Mouse (Mus musculus) retina, embryonic 14.5 days (tissue): ENCODE data around the gene Ang5.
"Not testable (repeated sequence)": the region's sequence is repeated elsewhere in the genome, so short reads cannot be mapped to it uniquely, and the experiment has no call there.

ENCODE experiments used
- DNase-seq: peaks from one replicate; pipeline ENCODE4 v3.0.0-alpha.2; 2015; ENCODE audit warnings: low spot score

The Ang5 gene

DNA sequence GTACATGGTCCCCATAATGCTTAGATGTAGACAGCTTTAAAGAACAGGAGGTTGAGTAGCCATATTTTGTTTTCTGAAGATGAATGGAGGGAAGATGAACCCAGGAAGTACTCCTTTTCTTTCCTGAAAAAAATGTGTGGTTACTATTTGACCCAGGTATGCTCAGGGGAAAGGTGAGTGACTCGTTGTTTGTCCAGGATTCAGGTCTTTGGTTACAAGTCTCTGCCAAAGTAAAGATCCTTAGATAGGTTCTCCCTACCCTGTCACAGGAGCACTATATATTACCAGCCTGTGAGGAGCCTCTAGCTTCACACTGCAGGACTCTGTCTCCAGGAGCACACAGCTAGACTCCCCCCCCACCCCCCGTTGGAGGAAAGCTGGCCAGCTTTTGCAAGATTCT is at the start of gene Ang5:
Gene Ang5 (plus strand): TSS at position 301 of the 400 bp plus-strand sequence.
- DNase-seq, result not testable (repeated sequence)

DNA sequence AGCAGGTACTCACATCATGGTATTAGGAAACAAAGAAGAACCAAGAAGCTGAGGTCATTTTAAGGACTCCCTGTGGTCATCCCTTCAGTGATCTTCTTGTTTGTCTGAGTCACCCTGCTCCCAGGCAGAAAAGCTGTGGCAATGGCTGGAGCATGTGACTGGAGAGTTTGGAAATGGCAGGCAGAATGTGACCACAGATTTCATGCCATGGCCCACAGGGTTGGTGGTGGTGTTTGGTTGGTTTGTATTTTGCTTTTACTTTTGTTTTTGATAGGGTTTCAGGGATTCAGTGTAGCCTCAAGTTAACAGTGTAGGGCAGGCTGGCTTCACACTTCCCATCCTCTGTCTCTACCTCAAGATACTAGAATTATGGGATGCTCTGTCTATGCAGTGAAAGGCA is 38.7 kb upstream of the Ang5 start:
- DNase-seq, result not testable (repeated sequence)

DNA sequence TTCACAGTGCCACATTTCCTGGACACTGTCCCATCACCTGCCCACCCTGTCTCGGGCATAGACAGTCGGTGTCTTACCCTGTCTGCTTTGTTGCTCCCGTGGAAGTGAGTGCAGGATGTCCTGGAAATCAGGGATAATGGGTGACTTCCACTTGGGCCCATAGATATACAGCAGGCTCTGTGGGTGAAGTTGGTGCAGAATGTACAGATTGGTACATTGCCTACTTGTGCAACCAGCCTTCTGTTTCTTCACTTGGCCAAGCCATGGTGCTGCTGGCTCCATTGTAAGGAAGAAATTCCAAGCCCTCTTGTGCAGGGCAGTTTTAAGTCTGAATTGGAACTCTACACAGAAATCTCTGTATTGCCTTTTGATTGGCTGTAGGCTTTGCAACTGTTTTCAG is 33.4 kb upstream of the Ang5 start, which contains the start of gene Ear10:
Gene Ear10 (minus strand): TSS at position 101 of the 400 bp plus-strand sequence.
- not testable (repeated sequence) for DNase-seq

DNA sequence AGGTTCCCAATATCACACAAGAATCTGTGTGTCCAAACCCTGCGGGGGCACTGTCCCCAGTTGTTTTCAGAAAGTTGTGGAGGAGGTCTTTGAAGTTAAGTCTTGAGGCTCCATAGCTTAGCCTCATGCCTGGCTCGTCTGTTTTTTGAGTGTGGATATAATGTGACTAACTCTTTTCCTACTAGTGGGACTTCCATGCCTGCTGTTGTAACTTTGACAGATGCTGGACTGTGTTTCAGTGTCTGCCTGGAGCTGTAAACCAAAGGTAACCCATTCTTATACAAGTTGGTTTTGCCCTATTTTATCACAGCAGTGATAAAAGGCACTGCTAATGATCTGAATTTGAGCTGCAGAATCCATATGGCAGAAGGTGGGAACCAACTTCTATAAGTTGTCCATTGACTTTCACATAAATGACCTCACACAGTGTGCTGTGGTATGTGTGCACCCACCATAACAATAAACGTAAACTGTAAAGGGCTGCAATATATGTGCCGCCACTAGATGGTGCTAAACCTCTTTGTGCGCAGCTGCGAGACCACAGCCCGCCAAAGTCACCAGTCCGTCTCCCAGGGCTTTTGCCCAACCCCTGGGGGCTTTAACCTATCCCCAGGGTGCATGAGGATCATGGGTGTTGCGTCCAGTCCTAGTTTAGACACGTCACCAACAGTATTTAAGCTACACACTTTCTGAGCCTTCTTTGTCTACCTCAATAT is 32.0 kb upstream of the Ang5 start, which contains the start of gene Gm8113:
Gene Gm8113 (plus strand): TSS at position 703 of the 716 bp plus-strand sequence.
- peak; percentile 14 for DNase-seq

DNA sequence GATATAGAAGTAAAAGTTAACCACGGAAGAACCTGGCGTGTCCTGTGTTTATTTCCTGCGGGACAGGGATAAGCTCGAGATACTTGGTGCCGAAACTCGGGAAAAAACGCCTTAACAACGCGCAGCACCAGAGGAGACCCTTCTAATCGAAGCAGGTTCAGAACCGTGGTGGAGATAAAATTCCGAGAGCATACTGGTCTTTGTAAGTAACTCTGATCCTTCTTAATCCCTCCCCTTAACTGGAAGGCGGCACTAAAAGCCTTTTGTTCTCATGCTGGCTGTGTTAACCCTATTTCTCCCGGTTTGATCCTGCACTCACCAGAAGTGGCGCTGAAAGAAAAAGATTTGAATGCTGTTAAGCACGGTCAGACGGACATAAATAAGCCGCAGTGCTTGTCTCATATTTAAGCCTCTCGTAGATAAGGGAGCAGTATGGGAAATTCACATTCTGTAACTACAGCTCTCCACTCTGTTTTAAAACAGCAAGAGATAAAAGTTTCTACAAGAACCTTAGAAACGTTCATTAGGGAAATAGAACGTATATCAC is 31.4 kb upstream of the Ang5 start:
- DNase-seq, result not testable (repeated sequence)

DNA sequence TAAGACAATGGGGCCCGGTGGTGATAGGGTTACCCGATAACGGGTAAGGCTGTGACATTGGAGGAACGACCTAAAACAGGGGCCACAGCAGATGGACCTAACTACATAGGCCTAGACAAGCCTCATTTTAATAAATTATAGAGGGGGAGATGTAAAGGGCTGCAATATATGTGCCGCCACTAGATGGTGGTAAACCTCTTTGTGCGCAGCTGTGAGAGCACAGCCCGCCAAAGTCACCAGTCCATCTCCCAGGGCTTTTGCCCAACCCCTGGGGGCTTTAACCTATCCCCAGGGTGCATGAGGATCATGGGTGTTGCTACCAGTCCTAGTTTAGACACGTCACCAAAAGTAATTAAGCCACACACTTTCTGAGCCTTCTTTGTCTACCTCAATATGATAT is 23.9 kb upstream of the Ang5 start:
- DNase-seq, result not testable (repeated sequence)

- not testable (repeated sequence) for DNase-seq
These were observed 23.5 kb upstream of the Ang5 start for GRCm38 (mm10) chr14:43933399-43933798.

DNA sequence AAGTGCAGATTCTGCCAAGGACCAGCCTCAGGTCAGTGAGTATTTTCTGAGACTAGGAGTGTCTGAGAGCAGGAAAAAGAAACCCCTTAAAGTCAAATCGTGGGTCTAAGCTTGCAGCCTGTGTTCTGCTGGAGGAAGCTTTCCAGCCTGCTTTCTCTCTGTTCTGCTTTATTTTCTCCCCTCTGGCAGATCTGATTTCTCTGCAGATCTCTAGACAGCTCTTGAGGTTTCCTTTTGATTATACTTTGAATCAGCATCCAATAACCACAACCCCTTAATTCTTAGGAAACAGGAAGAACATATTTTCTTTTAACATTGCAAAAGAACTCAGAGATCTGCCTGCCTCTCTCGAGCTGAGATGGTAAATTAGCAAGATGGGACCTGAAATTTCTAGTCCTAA is 3.5 kb upstream of the Ang5 start:
- not testable (repeated sequence) for DNase-seq

DNA sequence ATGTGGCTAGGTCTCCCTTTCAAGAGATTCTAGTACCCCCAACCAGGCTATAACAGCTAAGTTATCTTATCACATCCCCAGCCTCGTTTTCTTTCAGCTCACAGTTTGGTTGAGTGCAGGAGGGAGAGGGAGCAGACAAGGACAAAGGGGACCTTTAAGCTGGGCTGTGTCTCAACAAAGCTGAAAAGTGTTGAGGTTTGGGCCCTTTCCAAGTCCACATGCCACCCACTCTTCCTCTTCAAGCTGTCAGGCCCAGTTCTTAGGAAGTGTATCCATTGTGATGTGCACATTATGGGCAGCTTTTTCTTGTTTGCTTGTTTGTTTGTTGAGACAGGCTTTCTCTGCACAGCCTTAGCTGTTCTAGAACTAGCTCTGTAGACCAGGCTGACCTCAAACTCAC is 1.8 kb upstream of the Ang5 start:
- DNase-seq, result not testable (repeated sequence)

DNA sequence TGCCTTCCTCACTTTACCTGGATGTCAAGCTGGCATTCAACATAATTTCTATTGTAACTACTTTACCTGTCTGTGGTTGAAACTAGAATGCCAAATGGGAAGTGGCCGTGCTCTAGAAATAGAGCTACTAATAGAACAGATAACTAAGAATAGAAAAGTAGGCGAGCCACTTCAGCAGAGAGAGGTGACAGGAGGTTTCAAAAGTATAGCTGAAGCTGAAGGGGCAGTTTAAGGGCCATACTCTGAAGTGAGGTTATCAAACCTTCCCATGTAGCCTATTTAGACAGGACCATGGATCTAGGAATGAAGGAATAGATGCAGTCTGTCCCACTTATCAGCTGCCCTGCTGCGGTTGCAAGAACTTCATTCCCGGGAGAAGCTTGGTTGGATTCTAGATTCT is 26.6 kb downstream of the Ang5 start:
- no peak for DNase-seq

DNA sequence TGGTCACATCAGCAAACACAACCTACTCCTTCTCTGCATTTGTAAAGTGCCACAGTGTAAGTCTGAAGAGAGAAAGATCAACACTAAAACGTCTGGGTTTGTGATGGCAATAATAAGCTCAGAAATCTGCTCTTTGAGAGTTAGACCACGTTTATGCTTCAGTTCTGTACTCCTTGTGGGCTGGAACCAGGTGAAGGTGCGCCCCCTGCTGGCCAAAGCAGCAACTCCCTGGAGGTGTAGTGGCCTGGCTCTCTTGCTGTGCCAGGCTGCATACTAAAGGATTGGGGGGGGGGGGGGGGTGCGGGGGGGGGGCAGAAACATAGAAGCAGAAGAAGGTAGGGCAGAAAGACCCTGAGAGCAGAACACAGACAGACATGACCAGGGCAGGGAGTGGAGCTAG is 27.0 kb downstream of the Ang5 start:
- peak; percentile 62 for DNase-seq

DNA sequence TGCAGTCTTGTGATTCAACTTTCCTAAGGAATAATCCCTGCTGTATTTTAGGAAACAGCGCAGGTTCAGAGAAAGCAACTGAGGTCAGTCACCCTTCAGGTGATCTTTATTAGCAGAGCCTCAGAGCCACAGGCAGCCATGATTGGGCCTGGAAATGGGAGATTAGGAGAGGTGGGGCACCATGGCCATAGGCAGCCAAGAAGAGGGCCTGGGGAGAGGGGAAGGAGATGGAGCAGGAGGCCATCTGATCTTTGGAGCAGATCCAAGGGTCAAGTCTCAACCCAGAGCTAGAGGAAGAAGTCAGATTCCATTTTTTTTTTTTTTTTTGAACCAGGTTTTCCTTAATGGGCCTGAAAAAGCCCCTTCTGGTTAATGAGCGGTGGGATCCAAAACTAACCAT is 29.3 kb downstream of the Ang5 start:
- no peak for DNase-seq

GRCm38 (mm10) chr14:43987404-43987803 is 30.5 kb downstream of the Ang5 start:
- DNase-seq, result peak; percentile 88

GRCm38 (mm10) chr14:43998455-43999000 is 41.7 kb downstream of the Ang5 start:
- DNase-seq, result not testable (repeated sequence)

DNA sequence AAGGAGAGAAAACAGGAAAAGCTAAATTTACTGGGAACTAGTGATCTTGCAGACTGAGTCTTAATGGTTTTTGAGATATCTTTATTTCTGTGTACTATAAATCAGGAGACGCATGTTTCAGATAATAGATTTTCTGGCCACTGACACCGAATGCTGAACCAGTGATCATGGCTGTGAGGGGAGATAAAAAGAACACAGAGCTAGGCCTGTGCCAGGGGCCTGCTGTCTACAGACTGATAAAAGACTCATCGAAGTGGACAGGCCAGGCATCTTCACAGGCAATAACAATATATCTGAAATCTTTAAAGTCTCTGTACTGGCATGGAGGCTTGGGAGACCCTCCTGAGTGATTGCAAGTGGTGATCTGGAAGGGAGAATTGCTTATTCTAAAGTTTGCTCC is 44.7 kb downstream of the Ang5 start:
- DNase-seq, result no peak

DNA sequence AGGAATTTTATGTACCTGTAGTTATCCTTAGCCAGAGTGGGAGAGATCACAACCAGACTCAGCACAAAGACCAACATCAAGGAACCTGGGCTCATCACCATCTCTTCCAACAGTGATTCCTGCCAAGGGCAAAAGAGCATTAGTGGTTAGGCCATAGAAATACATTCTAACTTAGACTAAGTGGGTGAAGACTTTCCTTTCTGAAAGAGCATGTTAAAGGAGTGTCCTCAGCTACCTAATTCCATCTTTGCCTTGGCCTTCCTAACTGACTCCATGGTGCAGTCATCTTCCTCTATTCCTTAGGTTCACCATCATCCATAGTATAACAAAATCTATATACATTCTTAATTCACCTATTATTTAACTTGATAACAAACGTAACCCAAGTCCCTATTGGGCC is 45.3 kb downstream of the Ang5 start, which contains the start of gene Ang6:
Gene Ang6 (minus strand): TSS at position 101 of the 400 bp plus-strand sequence.
- DNase-seq, result no peak

DNA sequence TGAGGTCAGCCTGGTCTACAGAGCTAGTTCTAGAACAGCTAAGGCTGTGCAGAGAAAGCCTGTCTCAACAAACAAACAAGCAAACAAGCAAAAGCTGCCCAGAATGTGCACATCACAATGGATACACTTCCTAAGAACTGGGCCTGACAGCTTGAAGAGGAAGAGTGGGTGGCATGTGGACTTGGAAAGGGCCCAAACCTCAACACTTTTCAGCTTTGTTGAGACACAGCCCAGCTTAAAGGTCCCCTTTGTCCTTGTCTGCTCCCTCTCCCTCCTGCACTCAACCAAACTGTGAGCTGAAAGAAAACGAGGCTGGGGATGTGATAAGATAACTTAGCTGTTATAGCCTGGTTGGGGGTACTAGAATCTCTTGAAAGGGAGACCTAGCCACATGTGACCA is 51.2 kb downstream of the Ang5 start:
- not testable (repeated sequence) for DNase-seq

DNA sequence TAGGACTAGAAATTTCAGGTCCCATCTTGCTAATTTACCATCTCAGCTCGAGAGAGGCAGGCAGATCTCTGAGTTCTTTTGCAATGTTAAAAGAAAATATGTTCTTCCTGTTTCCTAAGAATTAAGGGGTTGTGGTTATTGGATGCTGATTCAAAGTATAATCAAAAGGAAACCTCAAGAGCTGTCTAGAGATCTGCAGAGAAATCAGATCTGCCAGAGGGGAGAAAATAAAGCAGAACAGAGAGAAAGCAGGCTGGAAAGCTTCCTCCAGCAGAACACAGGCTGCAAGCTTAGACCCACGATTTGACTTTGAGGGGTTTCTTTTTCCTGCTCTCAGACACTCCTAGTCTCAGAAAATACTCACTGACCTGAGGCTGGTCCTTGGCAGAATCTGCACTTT is 52.8 kb downstream of the Ang5 start:
- not testable (repeated sequence) for DNase-seq
